Mouse (Mus musculus) ES-Bruce4 (cell line): ENCODE data around the gene Sec11a.

Source experiments
- CTCF ChIP-seq: IDR thresholded peaks from one replicate; pipeline ENCODE4 v1.8.1; 2011; ENCODE audit warnings: low read depth, low read length
- EP300 ChIP-seq: IDR thresholded peaks from 2 replicates; pipeline ENCODE4 v1.6.1; 2011; ENCODE audit warnings: low read depth, low read length; ENCODE audit not compliant: insufficient read depth
- POLR2A ChIP-seq: IDR thresholded peaks from one replicate; pipeline ENCODE4 v1.8.1; 2011; ENCODE audit warnings: low read length; ENCODE audit not compliant: insufficient read depth

- TF ChIP-seq EP300 (no peak), POLR2A (no peak), CTCF (no peak)
These were observed 36.5 kb downstream of the Sec11a start for GRCm38 (mm10) chr7:80911053-80911452.
